Mouse (Mus musculus) lung, postnatal 4 days (tissue): ENCODE results near the gene Aldh16a1.
"Not testable (repeated sequence)": the region's sequence is repeated elsewhere in the genome, so short reads cannot be mapped to it uniquely, and the experiment has no call there.

Experiments
- DNase-seq, 2 experiments: peaks; one replicate each; pipeline ENCODE4 v3.0.0; 2021

Gene Aldh16a1

GRCm38 (mm10) chr7:45110089-45110488 is 44.3 kb downstream of the Aldh16a1 start:
- not testable (repeated sequence) for DNase-seq

- DNase-seq = no peak
Measured at GRCm38 (mm10) chr7:45107052-45107645, 47.2 kb downstream of the Aldh16a1 start.

GRCm38 (mm10) chr7:45106441-45106840 is 47.9 kb downstream of the Aldh16a1 start:
- no peak for DNase-seq

- no peak for DNase-seq
Measured at GRCm38 (mm10) chr7:45105491-45105890, 48.9 kb downstream of the Aldh16a1 start.

- DNase-seq = no peak
Measured at GRCm38 (mm10) chr7:45104941-45105340, 49.4 kb downstream of the Aldh16a1 start.

- peak; percentile 93 to 96 for DNase-seq
Measured at GRCm38 (mm10) chr7:45103652-45104180, 50.7 kb downstream of the Aldh16a1 start, which contains the start of gene Fcgrt. Fcgrt (minus strand) TSS chr7:45103851.

GRCm38 (mm10) chr7:45102940-45103585 is 51.3 kb downstream of the Aldh16a1 start:
- peak in 1 of 2 experiments; percentile 40 for DNase-seq

- DNase-seq = no peak
Measured at GRCm38 (mm10) chr7:45102441-45102840, 51.9 kb downstream of the Aldh16a1 start.

GRCm38 (mm10) chr7:45100046-45100445 is 54.3 kb downstream of the Aldh16a1 start:
- DNase-seq = no peak

GRCm38 (mm10) chr7:45098541-45099240 is 55.7 kb downstream of the Aldh16a1 start:
- DNase-seq = peak in 1 of 2 experiments; percentile 44

GRCm38 (mm10) chr7:45097479-45097878 is 56.9 kb downstream of the Aldh16a1 start:
- DNase-seq = peak; percentile 47 to 54

GRCm38 (mm10) chr7:45095965-45096364 is 58.4 kb downstream of the Aldh16a1 start:
- DNase-seq = not testable (repeated sequence)

- DNase-seq = peak in 1 of 2 experiments; percentile 38
Measured at GRCm38 (mm10) chr7:45095367-45095766, 59.0 kb downstream of the Aldh16a1 start.

GRCm38 (mm10) chr7:45094121-45094520 is 60.3 kb downstream of the Aldh16a1 start:
- DNase-seq = no peak

GRCm38 (mm10) chr7:45093516-45093905 is 60.9 kb downstream of the Aldh16a1 start:
- no peak for DNase-seq

GRCm38 (mm10) chr7:45092828-45093515 is 61.4 kb downstream of the Aldh16a1 start:
- DNase-seq = no peak

GRCm38 (mm10) chr7:45092048-45092447 is 62.3 kb downstream of the Aldh16a1 start, which contains the start of gene Rcn3:
Rcn3 (minus strand) TSS chr7:45092221.
- peak; percentile 92 to 96 for DNase-seq

- DNase-seq = peak; percentile 62 to 70
Measured at GRCm38 (mm10) chr7:45091001-45091990, 63.1 kb downstream of the Aldh16a1 start.
